Mouse (Mus musculus): ENCODE results near the gene Pom121.
A peak's percentile ranks its signal among the peaks of the same experiment; 100 is the strongest.

GRCm38 (mm10) chr5:135363540-135363939 lies 30.8 kb downstream of the Pom121 start:
- TF ChIP-seq POLR2A (IDR thresholded peaks at IDR 0.05; ENCODE audit: control insufficient read depth, extremely low read depth, insufficient read depth, low read length, poor library complexity) (no peak), CTCF (IDR thresholded peaks at IDR 0.05; ENCODE audit: borderline replicate concordance, control insufficient read depth, extremely low read depth, insufficient read depth, low read length, poor library complexity) (peak; percentile 53; the same call in 1 of the 2 replicates)
